Mouse (Mus musculus) CH12.LX (cell line): ENCODE measurements at regions not wholly inside any gene's neighbourhood (a gene's known extent, or its start where the extent isn't known, plus 50 kb on each side); places are given as distances from the start of the nearest gene placed in this dataset.
"Not testable (repeated sequence)": the region's sequence is repeated elsewhere in the genome, so short reads cannot be mapped to it uniquely, and the experiment has no call there.

ENCODE experiments used
- DNase-seq: peaks from one replicate; pipeline ENCODE4 v3.0.0-alpha.2; 2013; ENCODE audit errors: extremely low read depth
- H3K27ac ChIP-seq: 2 replicates; pipeline ENCODE4 v1.5.1; 2012; ENCODE audit warnings: low read depth, mild to moderate bottlenecking, control low read depth, moderate library complexity; ENCODE audit not compliant: insufficient read depth
- H3K27me3 ChIP-seq: replicated peaks from 2 replicates; pipeline ENCODE3; 2012; ENCODE audit warnings: inconsistent platforms
- H3K36me3 ChIP-seq, 2 experiments: replicated peaks in 1 of 2; 2 replicates each; pipeline versions ENCODE3 to v1.6.1; 2012; ENCODE audit warnings: inconsistent platforms in 1 of 2, low read length in 1 of 2, mild to moderate bottlenecking in 1 of 2, mixed read lengths in 1 of 2, moderate library complexity in 1 of 2; ENCODE audit not compliant: control insufficient read depth in 1 of 2, insufficient read depth in 1 of 2
- H3K4me1 ChIP-seq, 2 experiments: 2 replicates each; pipeline ENCODE4 v1.6.1; 2012; ENCODE audit warnings: inconsistent platforms in 1 of 2, moderate library complexity in 1 of 2; ENCODE audit not compliant: insufficient read depth in 2 of 2, control insufficient read depth in 1 of 2
- H3K4me2 ChIP-seq: 2 replicates; pipeline ENCODE4 v1.6.1; 2012; ENCODE audit warnings: low read depth, mild to moderate bottlenecking, control low read depth; ENCODE audit not compliant: poor library complexity, insufficient read depth, severe bottlenecking
- H3K4me3 ChIP-seq, 3 experiments: fragments of 150-350 bp in 1 of 3; sonication (generic) in 1 of 3; replicated peaks in 1 of 3; 2 replicates each; pipeline versions ENCODE3 to v1.5.1; 2011 to 2012; ENCODE audit warnings: low read depth in 2 of 3, low read length in 2 of 3, mild to moderate bottlenecking in 2 of 3, moderate library complexity in 2 of 3, control low read depth in 1 of 3, improper control_type of control experiment in 1 of 3, inconsistent platforms in 1 of 3, mixed read lengths in 1 of 3; ENCODE audit not compliant: poor library complexity in 1 of 3
- H3K79me2 ChIP-seq: replicated peaks from 2 replicates; pipeline ENCODE4 v1.6.1; 2012; ENCODE audit warnings: mild to moderate bottlenecking, moderate library complexity; ENCODE audit not compliant: control insufficient read depth, poor library complexity, insufficient read depth, severe bottlenecking; ENCODE audit errors: extremely low read depth
- H3K9ac ChIP-seq: 2 replicates; pipeline ENCODE4 v1.6.1; 2012; ENCODE audit warnings: low read depth, mild to moderate bottlenecking, control low read depth, moderate library complexity; ENCODE audit not compliant: insufficient read depth
- H3K9me3 ChIP-seq: replicated peaks from 2 replicates; pipeline ENCODE3; 2012; ENCODE audit warnings: low read length, inconsistent platforms, mixed read lengths
- CHD2 ChIP-seq: IDR thresholded peaks from 2 replicates; pipeline ENCODE4 v1.6.1; 2011; ENCODE audit warnings: low read length, improper control_type of control experiment
- HCFC1 ChIP-seq: IDR thresholded peaks from 2 replicates; pipeline ENCODE4 v1.6.1; 2012; ENCODE audit warnings: low read depth, mild to moderate bottlenecking, inconsistent platforms, low read length, improper control_type of control experiment
- KAT2A ChIP-seq: IDR thresholded peaks from 2 replicates; pipeline ENCODE4 v1.6.1; 2012; ENCODE audit warnings: low read length, improper control_type of control experiment, inconsistent platforms; ENCODE audit not compliant: insufficient replicate concordance
- MYC ChIP-seq: IDR thresholded peaks from 2 replicates; pipeline ENCODE4 v1.6.1; 2011; ENCODE audit warnings: low read depth, mild to moderate bottlenecking, improper control_type of control experiment, low read length
- NELFE ChIP-seq: IDR thresholded peaks from 2 replicates; pipeline ENCODE4 v1.6.1; 2011; ENCODE audit warnings: low read depth, low read length, improper control_type of control experiment
- POLR2A ChIP-seq: IDR thresholded peaks from 2 replicates; pipeline ENCODE4 v1.6.1; 2011; ENCODE audit warnings: low read depth, mild to moderate bottlenecking, improper control_type of control experiment, low read length
- POLR2AphosphoS2 ChIP-seq: IDR thresholded peaks from 2 replicates; pipeline ENCODE4 v1.6.1; 2011; ENCODE audit warnings: low read depth, low read length, improper control_type of control experiment
- RCOR1 ChIP-seq: conservative IDR thresholded peaks from 2 replicates; pipeline ENCODE4 v1.6.1; 2012; ENCODE audit warnings: low read depth, mild to moderate bottlenecking, inconsistent platforms, low read length, improper control_type of control experiment
- TBP ChIP-seq: conservative IDR thresholded peaks from 2 replicates; pipeline ENCODE4 v1.6.1; 2011; ENCODE audit warnings: low read depth, low read length, improper control_type of control experiment
- USF2 ChIP-seq: conservative IDR thresholded peaks from 2 replicates; pipeline ENCODE4 v1.6.1; 2011; ENCODE audit warnings: low read depth, low read length, improper control_type of control experiment
- ZC3H11A ChIP-seq: IDR thresholded peaks from 2 replicates; pipeline ENCODE4 v1.6.1; 2012; ENCODE audit warnings: low read depth, mild to moderate bottlenecking, inconsistent platforms, low read length, improper control_type of control experiment
- ZKSCAN1 ChIP-seq: IDR thresholded peaks from 2 replicates; pipeline ENCODE4 v1.6.1; 2012; ENCODE audit warnings: low read depth, inconsistent platforms, low read length, improper control_type of control experiment, borderline replicate concordance
- ZMIZ1 ChIP-seq: IDR thresholded peaks from 2 replicates; pipeline ENCODE4 v1.6.1; 2012; ENCODE audit warnings: low read depth, mild to moderate bottlenecking, inconsistent platforms, low read length, improper control_type of control experiment
- dilution Hi-C: fragments of 300-500 bp; cut with MboI; formaldehyde crosslinking; loops from 2 replicates; pipeline ENCODE4 v1.14.3; 2020; ENCODE audit warnings: low sequenced_read_pairs; ENCODE audit not compliant: extremely low pct_unique_long_range_greater_than_20kb, extremely low pct_ligation_motif_present
- in situ Hi-C: fragments of 300-500 bp; cut with MboI; formaldehyde crosslinking; loops from 3 replicates; pipeline ENCODE4 v1.14.3; 2019; ENCODE audit warnings: low sequenced_read_pairs, low pct_ligation_motif_present, low pct_unique_long_range_greater_than_20kb, mixed read lengths

GRCm38 (mm10) chr9:23694481-23694880 lies 403.3 kb upstream of the Npsr1 start:
- no peak for DNase-seq
- H3K27me3 ChIP-seq: no peaks in the 10 kb centered on the region
- H3K9me3 ChIP-seq: no peaks in the 10 kb centered on the region
- H3K9ac ChIP-seq: no peak overlapping the region
- no peak overlapping the region for H3K4me3 ChIP-seq
- in situ Hi-C loops (no loop called here), dilution Hi-C loops (no loop called here)
- H3K36me3 ChIP-seq: no peaks in the 10 kb centered on the region
- H3K4me1 ChIP-seq: no peaks in the 10 kb centered on the region
- H3K27ac ChIP-seq: no peak overlapping the region
- no peak overlapping the region for H3K4me2 ChIP-seq
- TF ChIP-seq TBP (no peak), NELFE (no peak), HCFC1 (no peak), CHD2 (no peak)
- no peaks in the 10 kb centered on the region for H3K79me2 ChIP-seq

- H3K9ac ChIP-seq: no peak overlapping the region
- DNase-seq: no peak
- H3K9me3 ChIP-seq: no peaks in the 10 kb centered on the region
- TF ChIP-seq MYC (no peak), ZKSCAN1 (no peak), ZC3H11A (no peak), NELFE (no peak)
- H3K27me3 ChIP-seq: no peaks in the 10 kb centered on the region
- H3K79me2 ChIP-seq: no peaks in the 10 kb centered on the region
- dilution Hi-C loops: no loop called here
- no peak overlapping the region for H3K27ac ChIP-seq
- H3K4me1 ChIP-seq: no peaks in the 10 kb centered on the region
- in situ Hi-C loops: no loop called here
- no peak overlapping the region for H3K4me2 ChIP-seq
- H3K4me3 ChIP-seq: no peak overlapping the region
- H3K36me3 ChIP-seq: no peaks in the 10 kb centered on the region
Observed at GRCm38 (mm10) chr9:23700567-23700966, 397.2 kb upstream of the Npsr1 start.

GRCm38 (mm10) chr9:23717584-23717983 lies 380.2 kb upstream of the Npsr1 start:
- H3K9me3 ChIP-seq, DNase-seq, H3K27me3 ChIP-seq, H3K4me2 ChIP-seq, dilution Hi-C loops, H3K36me3 ChIP-seq, H3K79me2 ChIP-seq, H3K9ac ChIP-seq, H3K4me3 ChIP-seq, H3K27ac ChIP-seq, H3K4me1 ChIP-seq, in situ Hi-C loops: not testable (repeated sequence)

GRCm38 (mm10) chr9:23728816-23729215 lies 369.0 kb upstream of the Npsr1 start:
- no peaks in the 10 kb centered on the region for H3K79me2 ChIP-seq
- H3K4me1 ChIP-seq: no peaks in the 10 kb centered on the region
- no peaks in the 10 kb centered on the region for H3K27me3 ChIP-seq
- no peak overlapping the region for H3K4me3 ChIP-seq
- H3K4me2 ChIP-seq: no peak overlapping the region
- no peaks in the 10 kb centered on the region for H3K36me3 ChIP-seq
- no peak overlapping the region for H3K9ac ChIP-seq
- DNase-seq: no peak
- no peaks in the 10 kb centered on the region for H3K9me3 ChIP-seq
- H3K27ac ChIP-seq: no peak overlapping the region
- TF ChIP-seq USF2 (no peak), ZKSCAN1 (no peak), RCOR1 (no peak), ZMIZ1 (no peak), KAT2A (no peak), HCFC1 (no peak), POLR2A (no peak), POLR2AphosphoS2 (no peak)
- dilution Hi-C loops: no loop called here
- in situ Hi-C loops: no loop called here
